Mouse (Mus musculus) embryonic facial prominence, embryonic 14.5 days (tissue): Measurements from ENCODE around the gene Wif1. TPM values are rescaled to one million over a fixed set of nuclear protein-coding genes. Genes with fewer than 3 reads are reported as not detected.

Experiments used
- ATAC-seq: fragments of 200-750 bp; cut with Nextera tagmentation; 2 replicates; pipeline ENCODE4 v1.8.0; 2017; ENCODE audit warnings: low read depth, moderate number of reproducible peaks, moderate TSS enrichment
- DNase-seq: peaks from one replicate; pipeline ENCODE4 v3.0.0-alpha.2; 2015; ENCODE audit warnings: low spot score
- H3K27ac ChIP-seq: fragments of 300-500 bp; sonication (generic); replicated peaks from 2 replicates; pipeline ENCODE4 v1.5.1; 2014; ENCODE audit warnings: low read depth, mild to moderate bottlenecking, low read length, moderate library complexity
- H3K27me3 ChIP-seq: fragments of 300-500 bp; sonication (generic); replicated peaks from 2 replicates; pipeline ENCODE4 v1.6.1; 2014; ENCODE audit warnings: low read length; ENCODE audit not compliant: control insufficient read depth, insufficient read depth
- H3K36me3 ChIP-seq: fragments of 300-500 bp; sonication (generic); 2 replicates; pipeline ENCODE4 v1.6.1; 2014; ENCODE audit warnings: low read length, mixed read lengths; ENCODE audit not compliant: control insufficient read depth, insufficient read depth
- H3K4me1 ChIP-seq: fragments of 300-500 bp; sonication (generic); 2 replicates; pipeline ENCODE4 v1.6.1; 2014; ENCODE audit warnings: antibody characterized with exemption, low read length; ENCODE audit not compliant: control insufficient read depth, insufficient read depth
- H3K4me2 ChIP-seq: fragments of 300-500 bp; sonication (generic); 2 replicates; pipeline ENCODE4 v1.6.1; 2014; ENCODE audit warnings: low read depth, mild to moderate bottlenecking, low read length, moderate library complexity, mixed read lengths
- H3K4me3 ChIP-seq: fragments of 300-500 bp; sonication (generic); 2 replicates; pipeline ENCODE4 v1.5.1; 2014; ENCODE audit warnings: low read depth, mild to moderate bottlenecking, low read length
- H3K9ac ChIP-seq: fragments of 300-500 bp; sonication (generic); 2 replicates; pipeline ENCODE4 v1.6.1; 2014; ENCODE audit warnings: low read depth, mild to moderate bottlenecking, low read length, moderate library complexity, mixed read lengths
- H3K9me3 ChIP-seq: fragments of 300-500 bp; sonication (generic); 2 replicates; pipeline ENCODE4 v1.6.1; 2016; ENCODE audit warnings: low read length; ENCODE audit not compliant: control insufficient read depth
- WGBS: fragments of 180-500 bp; shearing (Covaris S2); extraction: QIAGEN DNeasy Blood & Tissue Kit; methylation state at CpG from one replicate; pipeline ENCODE4 v1.1.7; 2014; 5-methylcytosine and 5-hydroxymethylcytosine counted together
- polyA plus RNA-seq: library from polyadenylated mRNA; unstranded; fragments of >200 nt; fragmentation: Nextera tagmentation; extraction: Ambion mirVana; gene quantifications from 2 replicates; pipeline ENCODE4 v1.2.1, GENCODE M21; 2014

The Wif1 gene
- polyA plus RNA-seq, 1 experiment from 2014 or later, result 68.3 TPM

DNA sequence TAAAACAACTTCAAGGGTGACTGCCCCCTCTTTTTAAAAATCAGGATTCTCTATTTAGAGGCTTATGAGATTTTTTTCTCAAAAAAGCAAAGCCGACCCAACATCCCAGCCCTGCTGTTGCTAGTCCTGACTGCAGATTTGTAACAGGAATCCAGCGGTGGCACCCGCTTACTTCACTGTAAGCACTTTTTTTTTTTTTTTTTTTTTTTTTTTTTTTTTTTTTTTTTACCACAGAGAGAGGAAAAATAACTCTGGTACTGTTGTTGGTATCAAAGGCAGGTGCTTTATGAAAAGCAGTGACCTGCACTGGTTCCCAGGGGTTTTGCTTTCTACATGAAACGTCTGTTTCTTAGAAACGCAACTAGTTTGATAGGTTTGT lies 798 bp downstream of the Wif1 start:
- Histone ChIP-seq H3K4me3 (peak overlapping the region; percentile 53), H3K27me3 (peaks cover 3% of the 10 kb centered on the region; the same call in 1 of the 2 replicates), H3K9ac (peak overlapping the region; percentile 60), H3K4me1 (peaks cover 8% of the 10 kb centered on the region; the same call in 1 of the 2 replicates), H3K4me2 (peak overlapping the region; percentile 84), H3K27ac (no peak overlapping the region; the same call in 1 of the 2 replicates), H3K9me3 (no peaks in the 10 kb centered on the region), H3K36me3 (no peaks in the 10 kb centered on the region)
- ATAC-seq (no peak), DNase-seq (peak; percentile 55)
- WGBS, result 8% methylated on average over 5 of the region's 5 CpGs

DNA sequence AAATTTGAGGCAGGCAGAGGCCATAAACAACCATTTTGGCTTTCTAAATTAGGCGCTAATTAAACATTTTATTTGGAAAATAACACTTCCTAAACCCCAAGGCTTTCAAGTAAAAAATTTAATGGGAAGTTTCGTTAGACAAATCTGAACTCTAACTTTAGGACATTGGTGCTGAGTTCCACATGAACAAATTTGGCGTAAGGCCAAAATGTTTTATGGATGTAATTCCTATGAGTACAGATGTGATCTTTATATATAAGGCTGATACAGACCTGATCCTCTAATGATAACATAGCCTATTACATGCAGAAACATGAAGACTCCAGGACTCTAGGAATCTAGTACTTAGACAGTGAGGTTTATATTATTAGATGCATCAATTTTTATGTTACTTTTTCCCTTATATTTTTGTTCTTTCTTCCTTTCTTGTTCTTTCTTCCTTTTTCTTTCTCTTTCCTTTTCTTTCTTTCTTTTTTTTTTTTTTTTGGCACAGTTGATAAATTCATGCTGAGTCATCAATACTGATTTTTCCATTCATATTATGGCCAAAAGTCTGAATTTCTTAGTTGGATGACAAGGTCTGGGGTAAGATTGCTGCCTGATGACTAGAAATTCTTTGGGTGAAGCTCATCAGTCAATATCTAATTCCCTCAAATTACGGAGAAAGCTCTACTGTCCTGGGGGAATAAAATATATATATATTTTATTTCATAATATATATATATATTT lies 5.0 kb downstream of the Wif1 start:
- 84% methylated on average over 4 of the region's 4 CpGs for WGBS
- ATAC-seq, result no peak
- H3K4me1 ChIP-seq, result peaks cover 4% of the 10 kb centered on the region; the same call in 1 of the 2 replicates
- no peaks in the 10 kb centered on the region for H3K9me3 ChIP-seq
- H3K4me2 ChIP-seq, result no peak overlapping the region
- peaks cover 3% of the 10 kb centered on the region; the same call in 1 of the 2 replicates for H3K27me3 ChIP-seq
- DNase-seq, result no peak
- no peak overlapping the region for H3K4me3 ChIP-seq
- no peak overlapping the region for H3K27ac ChIP-seq
- H3K36me3 ChIP-seq, result no peaks in the 10 kb centered on the region
- no peak overlapping the region for H3K9ac ChIP-seq

DNA sequence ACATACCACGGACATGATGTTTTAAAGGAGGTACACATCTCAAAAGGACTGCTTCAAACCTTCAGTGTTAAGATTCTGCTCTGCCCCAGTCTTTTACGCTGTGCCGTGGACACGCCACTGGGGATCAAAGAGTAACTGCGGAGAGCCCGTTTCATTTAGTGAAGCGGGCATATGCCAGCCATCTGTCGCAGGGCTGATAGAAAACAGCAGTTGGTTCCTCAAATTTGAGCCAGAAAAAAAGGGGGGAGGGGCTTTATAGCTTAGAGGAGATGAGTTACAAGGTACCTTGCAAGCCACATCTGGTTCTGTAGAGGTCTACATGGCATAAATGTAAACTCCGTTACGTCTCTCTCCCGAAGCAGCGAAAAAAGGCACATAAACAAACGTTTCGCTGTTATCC lies 7.2 kb downstream of the Wif1 start:
- no peak overlapping the region for H3K4me3 ChIP-seq
- no peaks in the 10 kb centered on the region for H3K9me3 ChIP-seq
- no peaks in the 10 kb centered on the region for H3K36me3 ChIP-seq
- peak overlapping the region; percentile 25; the same call in 1 of the 2 replicates for H3K4me2 ChIP-seq
- peaks cover 4% of the 10 kb centered on the region; the same call in 1 of the 2 replicates for H3K4me1 ChIP-seq
- no peak overlapping the region; the same call in 1 of the 2 replicates for H3K27ac ChIP-seq
- DNase-seq (peak; percentile 77), ATAC-seq (peak; percentile 57)
- H3K9ac ChIP-seq, result no peak overlapping the region
- H3K27me3 ChIP-seq, result 0 out of 2 replicates have a peak, but pooled peaks cover 3% of the 10 kb centered on the region
- WGBS, result 31% methylated on average over 14 of the region's 14 CpGs

DNA sequence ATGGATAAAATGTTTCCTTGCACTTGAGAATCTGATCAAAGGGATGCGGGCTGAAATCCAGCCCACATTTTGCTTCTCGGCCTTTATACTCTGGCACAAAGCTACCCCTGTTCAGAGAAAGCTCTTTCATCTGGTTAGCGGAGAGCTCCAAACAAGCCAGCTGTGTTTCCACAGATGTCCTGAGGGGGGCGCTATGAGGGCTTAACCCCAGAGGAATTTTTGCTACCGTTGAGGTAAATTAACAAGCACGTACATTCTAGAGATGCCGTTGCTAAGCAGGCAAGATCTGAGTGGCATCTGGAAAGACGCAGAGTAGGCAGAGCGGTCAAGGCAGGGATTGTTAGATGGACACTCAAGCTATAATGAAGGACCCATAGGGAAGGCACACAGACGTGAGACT lies 13.7 kb downstream of the Wif1 start:
- no peaks in the 10 kb centered on the region for H3K4me1 ChIP-seq
- no peak overlapping the region for H3K4me3 ChIP-seq
- H3K36me3 ChIP-seq, result no peaks in the 10 kb centered on the region
- no peak for ATAC-seq
- no peak overlapping the region for H3K4me2 ChIP-seq
- no peaks in the 10 kb centered on the region for H3K27me3 ChIP-seq
- no peaks in the 10 kb centered on the region for H3K9me3 ChIP-seq
- DNase-seq, result no peak
- WGBS, result 69% methylated on average over 10 of the region's 10 CpGs
- no peak overlapping the region for H3K27ac ChIP-seq
- no peak overlapping the region for H3K9ac ChIP-seq

DNA sequence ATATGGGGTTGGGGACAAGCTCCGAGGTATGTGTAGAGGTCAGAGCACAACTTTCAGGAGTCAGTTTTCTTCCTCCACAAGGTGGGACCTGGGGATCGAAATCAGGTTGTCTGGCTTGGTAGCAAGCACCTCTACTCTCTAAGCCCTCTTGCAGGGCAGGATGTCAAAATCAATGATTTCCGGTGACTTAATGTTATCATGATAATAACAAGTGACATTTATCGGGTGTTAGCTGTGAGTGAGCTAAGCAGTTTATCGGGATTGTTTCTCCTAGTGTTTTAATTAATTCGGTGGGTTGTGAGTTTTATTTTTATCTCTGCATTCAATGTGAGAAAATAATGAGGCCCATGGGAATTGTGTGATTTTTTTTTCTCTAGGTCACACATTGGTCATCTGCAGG lies 18.3 kb downstream of the Wif1 start:
- Histone ChIP-seq H3K27me3 (no peaks in the 10 kb centered on the region), H3K9ac (no peak overlapping the region), H3K9me3 (no peaks in the 10 kb centered on the region), H3K36me3 (no peaks in the 10 kb centered on the region), H3K4me1 (peaks cover 25% of the 10 kb centered on the region), H3K27ac (no peak overlapping the region), H3K4me3 (no peak overlapping the region), H3K4me2 (no peak overlapping the region)
- ATAC-seq, result no peak
- WGBS, result 85% methylated on average over 6 of the region's 6 CpGs
- no peak for DNase-seq

DNA sequence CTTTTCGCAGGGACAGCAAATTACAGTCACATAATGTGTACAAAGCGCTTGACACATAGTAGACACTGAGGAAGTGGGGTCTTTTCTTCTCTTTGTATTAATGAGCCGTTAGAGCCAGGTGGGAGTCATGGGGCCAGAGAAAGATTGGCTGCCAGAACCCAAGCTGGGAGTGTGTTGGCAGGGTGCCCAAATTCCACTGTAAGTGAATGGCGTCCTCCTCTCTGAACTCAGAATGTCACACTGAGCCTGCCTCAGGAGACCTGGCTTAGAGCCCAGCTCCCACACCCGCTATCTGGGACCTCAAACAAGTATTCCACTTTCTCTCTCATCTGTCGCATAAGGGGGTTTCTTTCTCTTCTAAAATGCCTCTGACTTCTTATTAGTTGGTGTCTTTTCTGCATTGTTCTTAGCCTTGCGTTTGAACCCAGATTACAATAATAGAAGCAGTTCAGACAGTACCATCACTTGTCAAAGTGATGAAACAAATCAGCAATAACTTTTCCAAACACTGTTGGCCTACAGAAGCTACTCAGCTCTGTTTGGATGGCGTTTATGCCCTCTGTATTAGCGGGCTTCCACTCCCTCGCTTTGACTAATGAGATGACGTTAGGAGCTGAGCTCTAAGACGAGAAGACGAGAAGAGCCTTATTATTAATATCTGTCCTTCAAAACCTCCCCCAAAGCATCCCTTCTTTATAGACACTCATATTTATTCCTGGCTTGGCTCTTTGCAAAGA lies 21.9 kb downstream of the Wif1 start:
- no peaks in the 10 kb centered on the region for H3K27me3 ChIP-seq
- H3K9ac ChIP-seq, result no peak overlapping the region
- ATAC-seq (peak; percentile 90), DNase-seq (peak; percentile 96)
- WGBS, result 29% methylated on average over 13 of the region's 13 CpGs
- H3K27ac ChIP-seq, result no peak overlapping the region; the same call in 1 of the 2 replicates
- H3K36me3 ChIP-seq, result no peaks in the 10 kb centered on the region
- H3K4me3 ChIP-seq, result no peak overlapping the region
- peak overlapping the region; percentile 1 for H3K4me2 ChIP-seq
- H3K9me3 ChIP-seq, result no peaks in the 10 kb centered on the region
- H3K4me1 ChIP-seq, result peaks cover 30% of the 10 kb centered on the region

DNA sequence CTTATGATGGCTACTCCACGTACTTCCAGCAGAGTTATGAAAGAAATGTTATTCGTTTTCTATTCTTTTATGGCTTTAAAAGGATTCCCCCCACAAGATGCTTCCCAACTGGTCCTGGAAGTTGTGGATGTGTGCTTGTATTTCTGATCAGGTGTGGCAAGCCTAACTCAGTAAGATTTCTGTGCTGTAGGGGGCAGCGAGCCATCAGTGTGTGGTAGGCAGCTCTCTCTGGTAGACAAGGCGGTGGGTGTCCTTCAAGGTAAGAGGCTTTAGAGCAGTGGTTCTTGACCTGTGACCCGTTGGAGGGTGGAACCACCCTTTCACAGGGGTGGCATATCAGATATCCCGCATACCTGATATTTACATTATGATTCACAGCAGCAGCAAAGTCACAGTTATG lies 23.1 kb downstream of the Wif1 start:
- peaks cover 30% of the 10 kb centered on the region for H3K4me1 ChIP-seq
- no peak overlapping the region for H3K4me2 ChIP-seq
- no peak overlapping the region for H3K4me3 ChIP-seq
- ATAC-seq (no peak), DNase-seq (no peak)
- no peak overlapping the region for H3K9ac ChIP-seq
- no peaks in the 10 kb centered on the region for H3K9me3 ChIP-seq
- H3K27me3 ChIP-seq, result no peaks in the 10 kb centered on the region
- H3K36me3 ChIP-seq, result no peaks in the 10 kb centered on the region
- H3K27ac ChIP-seq, result no peak overlapping the region
- WGBS, result 76% methylated on average over 6 of the region's 6 CpGs

DNA sequence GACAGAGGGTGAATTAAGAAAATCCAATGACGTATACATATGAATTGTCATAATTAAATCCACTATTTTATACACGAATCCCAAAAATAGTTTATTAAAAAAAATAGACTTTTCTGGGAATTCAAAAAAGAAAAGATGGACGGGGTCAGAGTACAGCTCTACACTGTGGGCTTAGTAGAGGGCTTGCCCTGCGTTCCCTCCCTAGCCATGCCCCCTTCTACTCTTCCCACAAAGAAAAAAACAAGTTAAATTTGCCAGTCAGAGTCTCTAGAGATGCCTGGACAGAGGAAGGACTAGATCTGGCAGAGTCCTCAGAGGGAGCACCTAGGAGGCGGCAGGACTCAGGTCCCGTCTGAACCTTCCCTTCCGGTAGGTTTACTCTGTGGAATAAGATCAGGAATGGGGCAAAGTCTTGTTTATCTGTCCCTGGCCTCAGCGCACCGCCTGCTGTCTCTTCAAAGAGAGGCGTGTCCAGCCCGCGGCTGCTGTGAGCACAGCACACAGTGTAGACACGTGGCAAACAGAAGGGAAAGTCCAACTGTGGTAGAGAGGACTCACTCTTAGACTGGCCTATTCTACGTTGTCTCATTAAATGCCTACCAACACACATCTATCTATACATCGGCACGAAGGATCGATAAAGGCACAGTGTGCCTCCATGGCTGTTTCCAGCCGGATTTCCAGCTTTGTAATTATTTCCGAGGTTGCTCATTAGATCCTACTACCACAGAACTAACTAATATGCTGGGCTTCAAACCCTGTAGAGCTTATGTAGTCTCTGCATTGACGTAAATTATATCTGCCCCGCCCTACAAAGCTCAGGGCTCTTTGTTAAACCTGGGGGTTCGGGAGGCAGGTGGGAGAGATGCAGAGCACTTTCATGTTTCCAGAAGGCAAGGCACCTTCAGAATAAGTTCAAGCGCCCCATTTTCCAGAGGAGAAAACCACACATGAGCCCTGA lies 25.6 kb downstream of the Wif1 start:
- no peak for ATAC-seq
- DNase-seq, result no peak
- WGBS, result 80% methylated on average over 23 of the region's 23 CpGs

More for the DNA sequence above, 25.6 kb downstream of the Wif1 start:
- Histone ChIP-seq H3K27me3 (no peaks in the 10 kb centered on the region), H3K9ac (no peak overlapping the region), H3K9me3 (no peaks in the 10 kb centered on the region), H3K4me3 (no peak overlapping the region), H3K4me2 (no peak overlapping the region), H3K27ac (no peak overlapping the region), H3K4me1 (peaks cover 30% of the 10 kb centered on the region), H3K36me3 (no peaks in the 10 kb centered on the region)
